Mouse (Mus musculus) MEL-GATA-1-ER (cell line): ENCODE measurements around the gene Nup93.

Source experiments
- DNase-seq: peaks from one replicate; pipeline ENCODE4 v3.0.0-alpha.2; 2012; ENCODE audit warnings: low read depth; ENCODE audit errors: extremely low read depth

Gene Nup93

DNA sequence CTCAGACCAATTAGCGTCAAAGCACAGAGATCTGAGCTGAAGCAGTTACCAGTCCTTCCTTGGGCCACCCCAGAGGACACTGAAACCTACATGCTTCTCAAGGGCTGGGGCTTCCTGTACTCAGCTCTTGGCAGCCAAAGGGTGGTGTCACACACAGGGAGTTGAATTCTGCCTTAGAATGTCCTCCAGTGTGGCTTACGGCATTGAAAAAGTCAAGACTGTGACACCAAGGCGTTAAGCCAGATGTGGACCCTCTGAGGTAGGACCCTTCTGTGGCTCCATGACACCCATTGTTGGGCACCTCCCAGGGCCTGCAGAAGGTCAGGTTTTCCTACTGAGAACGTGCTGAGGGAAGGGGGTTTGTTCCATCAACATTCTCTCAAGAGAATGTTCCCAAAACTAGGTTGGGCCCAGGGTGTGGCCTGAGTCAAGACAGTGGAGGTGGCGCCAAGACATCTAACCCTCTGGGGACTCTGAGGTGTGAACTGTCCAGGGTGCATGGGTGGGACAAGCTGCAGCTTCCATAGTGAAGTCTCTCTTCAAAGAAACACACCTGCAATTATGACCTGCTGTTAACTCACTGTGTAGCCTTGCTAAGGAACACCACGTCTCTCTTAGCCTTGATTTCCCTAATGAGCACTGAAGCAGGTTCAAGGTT lies 147.5 kb downstream of the Nup93 start:
- no peak for DNase-seq

- DNase-seq, result no peak
These were observed 148.4 kb downstream of the Nup93 start for GRCm38 (mm10) chr8:94362607-94363239.

DNA sequence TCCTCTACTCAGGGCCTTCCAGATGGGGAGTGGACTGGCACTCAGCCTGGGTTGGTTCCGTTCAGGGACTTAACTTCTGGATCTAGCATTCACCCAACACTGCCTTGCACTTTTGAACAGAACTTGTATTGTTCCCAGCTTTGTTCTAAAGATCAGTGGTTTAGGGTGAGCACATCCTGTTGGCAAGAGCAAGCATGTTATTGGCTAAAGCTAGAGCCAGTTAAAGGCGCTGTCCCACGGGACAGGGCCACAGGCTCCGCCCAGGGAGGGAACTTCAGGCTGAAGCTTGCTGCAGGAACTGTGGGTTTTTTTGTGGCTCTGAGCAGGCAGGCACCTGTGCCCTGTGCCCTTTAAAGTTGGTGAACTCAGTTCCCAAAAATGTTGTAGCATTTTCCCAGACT lies 148.9 kb downstream of the Nup93 start:
- DNase-seq, result no peak

- DNase-seq, result no peak
These were observed 149.5 kb downstream of the Nup93 start for GRCm38 (mm10) chr8:94363906-94364305.

- no peak for DNase-seq
These were observed 150.4 kb downstream of the Nup93 start for GRCm38 (mm10) chr8:94364686-94365312.

DNA sequence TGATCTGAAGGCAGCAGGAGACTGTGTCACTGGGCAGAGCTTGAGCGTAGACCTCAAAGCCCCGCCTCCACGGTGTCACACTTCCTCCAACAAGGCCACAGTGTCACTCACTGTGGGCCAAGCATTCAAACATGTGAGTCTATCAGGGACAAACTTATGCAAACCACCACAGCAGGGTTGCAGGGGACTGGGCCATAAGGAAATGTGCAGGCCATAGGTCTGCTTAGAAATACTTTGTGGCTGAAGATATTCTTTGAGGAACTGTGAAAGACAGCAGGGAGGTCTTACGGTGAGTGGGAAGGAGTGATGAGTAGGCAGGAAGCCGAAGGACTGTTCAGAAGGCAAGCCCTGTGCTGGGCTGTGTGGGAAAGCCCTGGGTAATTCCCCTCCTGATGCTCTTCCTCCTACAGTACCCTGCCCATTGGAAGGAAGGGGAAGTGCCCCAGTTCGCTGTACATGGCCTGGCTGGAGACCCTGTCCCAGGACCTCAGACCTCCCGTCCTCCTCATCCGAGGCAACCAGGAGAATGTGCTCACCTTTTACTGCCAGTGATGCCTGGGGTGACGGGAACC lies 151.1 kb downstream of the Nup93 start:
- peak; percentile 56 for DNase-seq
